Mouse (Mus musculus): ENCODE measurements around the gene Prkag2. TPM values are rescaled to one million over a fixed set of nuclear protein-coding genes. Genes with fewer than 3 reads are reported as not detected.
A peak's percentile ranks its signal among the peaks of the same experiment; 100 is the strongest.

The Prkag2 gene
- polyA plus RNA-seq, 1 experiment, result 18.0 TPM

- WGBS, result 1% methylated on average over 92 of the region's 92 CpGs
- TF ChIP-seq POLR2A (IDR thresholded peaks at IDR 0.05; ENCODE audit: borderline replicate concordance, extremely low read depth, low read depth, low read length), result peak; percentile 74; the same call in 1 of the 2 replicates
- TF ChIP-seq CTCF (IDR thresholded peaks at IDR 0.05; ENCODE audit: insufficient read depth, low read length), result no peak
- peak within 1 kb of the TSS; percentile 87 for H3K4me3 ChIP-seq (replicated peaks; ENCODE audit: extremely low read depth, low read depth, low read length)
- peaks cover 22% of the 10 kb centered on the region for H3K4me1 ChIP-seq (ENCODE audit: control insufficient read depth, insufficient read depth, low read length)
- peak; percentile 98 for DNase-seq
These were observed 258.0 kb downstream of the Prkag2 start, which contains the start of gene Rheb for GRCm38 (mm10) chr5:24842274-24843102. Gene Rheb (minus strand): TSS chr5:24842624.

- TF ChIP-seq CTCF (IDR thresholded peaks at IDR 0.05; ENCODE audit: insufficient read depth, low read length), result no peak
- TF ChIP-seq POLR2A (IDR thresholded peaks at IDR 0.05; ENCODE audit: borderline replicate concordance, extremely low read depth, low read depth, low read length), result peak; percentile 33; the same call in 1 of the 2 replicates
- under 1% methylated on average over 49 of the region's 50 CpGs for WGBS
- no peak for DNase-seq
- Histone ChIP-seq H3K4me1 (ENCODE audit: control insufficient read depth, insufficient read depth, low read length) (peaks cover 24% of the 10 kb centered on the region), H3K4me3 (replicated peaks; ENCODE audit: extremely low read depth, low read depth, low read length) (peak overlapping the region; percentile 87)
These were observed 258.7 kb downstream of the Prkag2 start for GRCm38 (mm10) chr5:24841662-24842273.

- 8% methylated on average over 11 of the region's 11 CpGs for WGBS
- peaks cover 24% of the 10 kb centered on the region for H3K4me1 ChIP-seq (ENCODE audit: control insufficient read depth, insufficient read depth, low read length)
- TF ChIP-seq POLR2A (IDR thresholded peaks at IDR 0.05; ENCODE audit: borderline replicate concordance, extremely low read depth, low read depth, low read length) (no peak), CTCF (IDR thresholded peaks at IDR 0.05; ENCODE audit: insufficient read depth, low read length) (no peak)
- DNase-seq, result no peak
- H3K4me3 ChIP-seq (replicated peaks; ENCODE audit: extremely low read depth, low read depth, low read length), result peak overlapping the region; percentile 87
These were observed 259.4 kb downstream of the Prkag2 start for GRCm38 (mm10) chr5:24840975-24841431.

DNA sequence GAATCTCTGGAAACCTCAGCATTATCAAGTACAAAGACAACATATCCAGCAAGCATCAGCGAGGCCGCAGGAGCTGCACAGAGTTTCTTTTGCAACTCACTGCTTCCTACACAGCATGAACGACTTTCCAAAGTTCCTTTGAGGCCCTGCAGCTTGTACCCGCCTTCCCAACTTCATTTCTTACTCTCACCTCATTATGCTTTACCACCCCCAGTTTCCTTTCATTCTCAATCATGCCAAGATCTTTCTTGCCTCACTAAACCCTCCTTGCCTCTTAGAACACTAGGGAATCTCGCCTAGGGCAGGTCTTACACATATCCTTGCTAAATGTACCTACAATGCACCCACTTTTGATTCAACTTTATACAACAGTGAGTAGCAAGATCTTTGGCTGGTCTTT is 266.0 kb downstream of the Prkag2 start:
- Histone ChIP-seq H3K4me3 (replicated peaks; ENCODE audit: extremely low read depth, low read depth, low read length) (no peak overlapping the region), H3K4me1 (ENCODE audit: control insufficient read depth, insufficient read depth, low read length) (peaks cover 16% of the 10 kb centered on the region)
- TF ChIP-seq CTCF (IDR thresholded peaks at IDR 0.05; ENCODE audit: insufficient read depth, low read length) (no peak), POLR2A (IDR thresholded peaks at IDR 0.05; ENCODE audit: borderline replicate concordance, extremely low read depth, low read depth, low read length) (no peak)
- DNase-seq, result no peak
- 52% methylated on average over 5 of the region's 5 CpGs for WGBS

DNA sequence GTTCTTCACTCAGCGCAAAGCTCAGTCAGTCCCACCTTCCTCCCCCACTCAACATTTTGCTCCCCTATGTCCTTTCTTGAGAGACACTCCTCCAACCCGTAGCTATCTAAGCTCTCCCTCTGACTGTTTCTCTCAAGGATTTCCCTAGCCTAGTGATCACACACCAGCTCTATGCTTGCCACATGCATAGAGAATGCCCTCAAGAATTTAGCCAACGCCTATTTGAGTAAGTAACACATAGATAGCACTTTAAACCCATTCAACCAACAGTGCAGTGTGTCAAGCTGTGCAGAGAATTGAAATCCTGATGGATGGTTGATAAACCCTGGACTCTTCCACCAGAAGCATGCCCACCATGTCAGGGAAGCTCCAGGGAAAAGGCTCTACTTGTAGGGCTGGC is 268.5 kb downstream of the Prkag2 start:
- Histone ChIP-seq H3K4me1 (ENCODE audit: control insufficient read depth, insufficient read depth, low read length) (peaks cover 16% of the 10 kb centered on the region), H3K4me3 (replicated peaks; ENCODE audit: extremely low read depth, low read depth, low read length) (no peak overlapping the region)
- no peak for DNase-seq
- TF ChIP-seq CTCF (IDR thresholded peaks at IDR 0.05; ENCODE audit: insufficient read depth, low read length), result no peak
- TF ChIP-seq POLR2A (IDR thresholded peaks at IDR 0.05; ENCODE audit: borderline replicate concordance, extremely low read depth, low read depth, low read length), result no peak
- WGBS, result 70% methylated on average over 3 of the region's 3 CpGs

- peaks cover 28% of the 10 kb centered on the region for H3K4me1 ChIP-seq (ENCODE audit: control insufficient read depth, insufficient read depth, low read length)
- DNase-seq, result no peak
- H3K4me3 ChIP-seq (replicated peaks; ENCODE audit: extremely low read depth, low read depth, low read length), result no peak overlapping the region
- TF ChIP-seq CTCF (IDR thresholded peaks at IDR 0.05; ENCODE audit: insufficient read depth, low read length), result no peak
- 79% methylated on average over 3 of the region's 3 CpGs for WGBS
These were observed 272.0 kb downstream of the Prkag2 start for GRCm38 (mm10) chr5:24828446-24828845.

DNA sequence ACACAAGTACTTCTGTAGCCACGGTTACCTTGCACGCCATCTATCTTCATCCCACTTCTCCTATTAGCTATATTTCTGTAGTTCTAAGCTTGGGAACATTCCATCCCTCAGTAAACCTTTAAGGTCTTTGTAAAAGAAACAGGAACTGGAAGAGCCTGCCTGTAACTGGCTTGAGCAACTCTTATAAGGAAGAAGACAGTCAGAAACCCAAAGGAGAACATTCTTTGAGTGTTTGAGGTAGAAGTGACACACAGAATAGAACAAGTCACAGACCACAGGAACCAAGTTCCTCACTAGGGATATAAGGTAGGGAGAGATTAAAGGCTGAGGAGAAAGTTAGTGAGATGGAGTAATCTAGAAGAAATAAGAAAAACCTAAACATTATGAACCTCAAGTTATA is 273.3 kb downstream of the Prkag2 start:
- H3K4me3 ChIP-seq (replicated peaks; ENCODE audit: extremely low read depth, low read depth, low read length), result no peak overlapping the region
- TF ChIP-seq CTCF (IDR thresholded peaks at IDR 0.05; ENCODE audit: insufficient read depth, low read length), result no peak
- peaks cover 26% of the 10 kb centered on the region for H3K4me1 ChIP-seq (ENCODE audit: control insufficient read depth, insufficient read depth, low read length)
- whole genome bisulfite sequencing, result 69% methylated on average over 2 of the region's 2 CpGs
- no peak for DNase-seq

GRCm38 (mm10) chr5:24826056-24826770 is 274.2 kb downstream of the Prkag2 start:
- peaks cover 29% of the 10 kb centered on the region for H3K4me1 ChIP-seq (ENCODE audit: control insufficient read depth, insufficient read depth, low read length)
- DNase-seq, result no peak
- 61% methylated on average over 9 of the region's 9 CpGs for WGBS
- H3K4me3 ChIP-seq (replicated peaks; ENCODE audit: extremely low read depth, low read depth, low read length), result no peak overlapping the region
- no peak for TF ChIP-seq CTCF (IDR thresholded peaks at IDR 0.05; ENCODE audit: insufficient read depth, low read length)
- no peak for TF ChIP-seq POLR2A (IDR thresholded peaks at IDR 0.05; ENCODE audit: borderline replicate concordance, extremely low read depth, low read depth, low read length)

GRCm38 (mm10) chr5:24825365-24826055 is 274.9 kb downstream of the Prkag2 start:
- peaks cover 29% of the 10 kb centered on the region for H3K4me1 ChIP-seq (ENCODE audit: control insufficient read depth, insufficient read depth, low read length)
- TF ChIP-seq POLR2A (IDR thresholded peaks at IDR 0.05; ENCODE audit: borderline replicate concordance, extremely low read depth, low read depth, low read length) (no peak), CTCF (IDR thresholded peaks at IDR 0.05; ENCODE audit: insufficient read depth, low read length) (no peak)
- WGBS, result 58% methylated on average over 4 of the region's 4 CpGs
- DNase-seq, result no peak
- no peak overlapping the region for H3K4me3 ChIP-seq (replicated peaks; ENCODE audit: extremely low read depth, low read depth, low read length)
